Mouse (Mus musculus): ENCODE data around the gene Rasl2-9. TPM values are rescaled to one million over a fixed set of nuclear protein-coding genes. Genes with fewer than 3 reads are reported as not detected.
"Not testable (repeated sequence)": the region's sequence is repeated elsewhere in the genome, so short reads cannot be mapped to it uniquely, and the experiment has no call there.

Gene Rasl2-9
- polyA plus RNA-seq (2015; fragmentation: Nextera tagmentation; extraction: Ambion mirVana) = 0.23 and 0.69 TPM in 2 replicates

DNA sequence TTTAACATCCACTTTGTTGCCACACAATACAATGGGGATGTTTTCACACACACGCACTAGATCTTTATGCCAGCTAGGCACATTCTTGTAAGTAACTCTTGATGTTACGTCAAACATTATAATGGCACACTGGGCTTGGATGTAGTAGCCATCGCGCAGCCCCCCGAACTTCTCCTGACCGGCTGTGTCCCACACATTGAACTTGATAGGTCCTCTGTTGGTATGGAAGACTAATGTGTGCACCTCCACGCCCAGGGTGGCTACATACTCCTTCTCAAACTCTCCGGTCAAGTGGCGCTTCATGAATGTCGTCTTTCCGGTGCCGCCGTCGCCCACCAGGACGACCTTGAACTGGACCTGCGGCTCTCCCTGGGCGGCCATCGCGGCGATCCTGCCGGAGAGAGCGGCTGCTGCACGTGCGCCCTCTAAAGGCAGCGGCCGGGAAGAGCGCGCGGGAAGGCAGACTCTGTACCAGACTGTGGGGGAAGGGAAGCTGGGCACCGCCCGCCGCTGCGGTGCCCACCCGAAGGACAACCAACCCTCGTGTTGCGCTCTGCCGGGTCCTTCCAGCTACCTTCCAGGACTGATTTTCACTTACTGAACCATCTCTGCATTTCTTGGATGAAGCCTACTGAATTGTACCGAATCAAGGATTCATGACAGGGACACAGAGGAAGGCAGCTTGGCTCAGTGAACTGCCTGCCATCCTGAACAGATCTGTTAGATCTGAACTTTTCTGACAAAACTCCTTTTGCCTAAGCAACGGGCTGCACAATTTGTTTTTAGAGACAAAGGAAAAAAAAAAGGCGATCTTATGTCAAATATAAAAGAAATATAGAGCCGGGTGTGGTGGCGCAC is at the start of gene Rasl2-9:
Gene Rasl2-9, minus strand, starts transcription at position 402 of the 858 bp plus-strand sequence.
- peak within 1 kb of the TSS; percentile 69 for H3K4me2 ChIP-seq (replicated peaks; ENCODE audit: low read depth, low read length)
- H3K9ac ChIP-seq (replicated peaks; ENCODE audit: low read length) = peak within 1 kb of the TSS; percentile 64
- peak; percentile 91 for ATAC-seq (ENCODE audit: low FRiP score, low TSS enrichment)
- no peaks in the 10 kb centered on the region; the same call in 1 of the 2 replicates for H3K27me3 ChIP-seq (ENCODE audit: insufficient read depth, low read length)
- H3K27ac ChIP-seq (ENCODE audit: low read length) = no peak within 1 kb of the TSS
- H3K4me1 ChIP-seq (ENCODE audit: insufficient read depth, low read length) = peaks cover 4% of the 10 kb centered on the region; the same call in 1 of the 2 replicates
- H3K36me3 ChIP-seq (ENCODE audit: insufficient read depth, low read length) = no peaks in the 10 kb centered on the region
- H3K4me3 ChIP-seq (ENCODE audit: low read length) = peak within 1 kb of the TSS; percentile 46
- 19% methylated on average over 42 of the region's 42 CpGs for WGBS
- H3K9me3 ChIP-seq (ENCODE audit: low read length) = no peaks in the 10 kb centered on the region

DNA sequence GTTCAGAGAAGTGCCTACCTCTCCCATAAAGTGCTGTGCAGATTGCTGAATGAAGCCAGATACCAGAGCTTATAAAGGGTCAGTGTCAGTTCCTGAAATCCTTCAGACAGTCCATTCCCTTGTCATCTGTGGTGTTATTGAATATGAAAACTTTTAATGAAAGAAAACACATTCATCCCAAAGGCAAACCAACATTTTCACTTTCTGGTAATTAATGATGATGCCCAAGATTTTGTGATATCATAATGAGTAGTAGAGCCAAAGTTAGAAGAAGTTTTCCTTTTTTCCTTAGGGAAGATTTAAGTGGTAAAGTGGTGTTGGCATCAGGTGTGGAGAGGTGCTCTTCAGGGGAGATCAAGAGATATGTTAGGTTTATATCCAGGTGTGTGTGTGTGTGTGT is 23.8 kb upstream of the Rasl2-9 start, which contains the start of gene Vmn1r55:
Gene Vmn1r55, minus strand, starts transcription at position 101 of the 400 bp plus-strand sequence.
- H3K9me3 ChIP-seq (ENCODE audit: low read length); H3K4me1 ChIP-seq (ENCODE audit: insufficient read depth, low read length); H3K27ac ChIP-seq (ENCODE audit: low read length); H3K4me2 ChIP-seq (replicated peaks; ENCODE audit: low read depth, low read length); ATAC-seq (ENCODE audit: low FRiP score, low TSS enrichment); H3K36me3 ChIP-seq (ENCODE audit: insufficient read depth, low read length); H3K9ac ChIP-seq (replicated peaks; ENCODE audit: low read length); H3K27me3 ChIP-seq (ENCODE audit: insufficient read depth, low read length); H3K4me3 ChIP-seq (ENCODE audit: low read length): not testable (repeated sequence)

DNA sequence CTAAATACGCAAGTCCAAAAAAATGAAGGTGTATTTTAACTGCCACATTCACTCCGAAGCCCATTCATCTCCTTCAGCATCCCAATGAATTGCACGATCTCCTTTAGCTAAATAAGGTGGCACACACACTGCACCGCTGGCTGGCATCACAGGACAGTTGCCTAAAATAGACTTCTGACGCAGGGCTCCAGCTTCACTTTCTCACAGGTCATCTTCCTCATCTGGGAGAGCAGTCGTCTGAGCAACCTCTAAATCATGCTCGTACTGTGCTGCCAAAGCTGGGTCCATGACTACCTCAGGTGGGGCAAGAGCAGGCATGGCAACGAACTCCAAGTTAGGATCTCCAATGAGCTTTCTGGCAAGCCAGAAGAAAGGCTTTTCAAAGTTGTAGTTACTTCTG is 672 bp downstream of the Rasl2-9 start:
- no peaks in the 10 kb centered on the region for H3K9me3 ChIP-seq (ENCODE audit: low read length)
- 87% methylated on average over 8 of the region's 8 CpGs for WGBS
- no peak overlapping the region for H3K27ac ChIP-seq (ENCODE audit: low read length)
- no peak overlapping the region for H3K4me2 ChIP-seq (replicated peaks; ENCODE audit: low read depth, low read length)
- H3K9ac ChIP-seq (replicated peaks; ENCODE audit: low read length) = no peak overlapping the region
- H3K4me1 ChIP-seq (ENCODE audit: insufficient read depth, low read length) = peaks cover 4% of the 10 kb centered on the region; the same call in 1 of the 2 replicates
- ATAC-seq (ENCODE audit: low FRiP score, low TSS enrichment) = no peak
- no peak overlapping the region for H3K4me3 ChIP-seq (ENCODE audit: low read length)
- no peaks in the 10 kb centered on the region for H3K36me3 ChIP-seq (ENCODE audit: insufficient read depth, low read length)
- no peaks in the 10 kb centered on the region; the same call in 1 of the 2 replicates for H3K27me3 ChIP-seq (ENCODE audit: insufficient read depth, low read length)

DNA sequence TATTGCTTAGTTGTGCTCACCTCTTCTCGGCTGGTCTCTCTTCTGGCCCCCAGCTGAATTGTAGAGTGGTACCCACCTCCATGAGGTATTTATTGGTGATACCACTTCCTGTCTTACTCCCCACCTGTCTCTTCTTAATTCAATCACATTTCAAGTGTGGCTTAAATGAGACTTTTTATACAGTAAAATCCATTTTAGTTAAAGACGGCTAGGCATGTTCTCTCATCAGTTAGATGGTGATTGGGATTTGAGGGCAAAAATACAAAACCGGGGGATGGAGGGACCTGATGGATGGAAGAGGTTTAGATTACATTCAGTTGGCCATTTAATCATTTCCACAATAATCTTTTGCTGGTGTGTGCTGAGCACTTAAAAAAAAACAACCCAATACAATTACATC is 8.9 kb downstream of the Rasl2-9 start, which contains the start of gene Rfpl4:
Gene Rfpl4, minus strand, starts transcription at position 101 of the 400 bp plus-strand sequence.
- no peaks in the 10 kb centered on the region for H3K4me1 ChIP-seq (ENCODE audit: insufficient read depth, low read length)
- ATAC-seq (ENCODE audit: low FRiP score, low TSS enrichment) = no peak
- no peak within 1 kb of the TSS for H3K27ac ChIP-seq (ENCODE audit: low read length)
- 80% methylated on average over 3 of the region's 3 CpGs for WGBS
- no peaks in the 10 kb centered on the region for H3K27me3 ChIP-seq (ENCODE audit: insufficient read depth, low read length)
- no peaks in the 10 kb centered on the region for H3K36me3 ChIP-seq (ENCODE audit: insufficient read depth, low read length)
- H3K9ac ChIP-seq (replicated peaks; ENCODE audit: low read length) = no peak within 1 kb of the TSS
- no peak within 1 kb of the TSS for H3K4me3 ChIP-seq (ENCODE audit: low read length)
- H3K4me2 ChIP-seq (replicated peaks; ENCODE audit: low read depth, low read length) = no peak within 1 kb of the TSS
- no peaks in the 10 kb centered on the region for H3K9me3 ChIP-seq (ENCODE audit: low read length)

DNA sequence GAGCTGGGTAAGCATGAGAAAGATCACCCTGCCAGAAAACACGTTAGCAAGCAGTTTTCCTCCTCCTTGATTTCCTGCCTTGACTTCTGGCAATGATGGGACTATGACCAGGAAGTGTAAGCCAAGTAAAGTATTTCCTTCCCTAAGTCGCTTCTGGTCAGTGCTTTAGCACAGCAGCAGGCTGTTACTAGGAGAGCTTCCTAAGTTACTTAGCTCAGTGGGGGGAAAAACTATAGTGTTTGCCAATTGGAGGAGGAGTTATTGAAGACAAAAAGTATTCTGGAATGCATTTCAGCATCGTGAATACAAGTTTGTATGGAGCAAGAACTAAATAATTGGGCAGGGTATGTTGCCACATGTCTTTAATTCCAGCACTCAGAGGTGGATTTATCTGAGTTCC is 13.0 kb downstream of the Rasl2-9 start:
- no peak for ATAC-seq (ENCODE audit: low FRiP score, low TSS enrichment)
- Histone ChIP-seq H3K9ac (replicated peaks; ENCODE audit: low read length) (no peak overlapping the region), H3K4me2 (replicated peaks; ENCODE audit: low read depth, low read length) (no peak overlapping the region), H3K4me1 (ENCODE audit: insufficient read depth, low read length) (no peaks in the 10 kb centered on the region), H3K36me3 (ENCODE audit: insufficient read depth, low read length) (no peaks in the 10 kb centered on the region), H3K27me3 (ENCODE audit: insufficient read depth, low read length) (no peaks in the 10 kb centered on the region), H3K4me3 (ENCODE audit: low read length) (no peak overlapping the region), H3K9me3 (ENCODE audit: low read length) (0 out of 2 replicates have a peak, but pooled peaks cover 4% of the 10 kb centered on the region), H3K27ac (ENCODE audit: low read length) (no peak overlapping the region)
- WGBS = 36% methylated on average over 3 of the region's 3 CpGs

DNA sequence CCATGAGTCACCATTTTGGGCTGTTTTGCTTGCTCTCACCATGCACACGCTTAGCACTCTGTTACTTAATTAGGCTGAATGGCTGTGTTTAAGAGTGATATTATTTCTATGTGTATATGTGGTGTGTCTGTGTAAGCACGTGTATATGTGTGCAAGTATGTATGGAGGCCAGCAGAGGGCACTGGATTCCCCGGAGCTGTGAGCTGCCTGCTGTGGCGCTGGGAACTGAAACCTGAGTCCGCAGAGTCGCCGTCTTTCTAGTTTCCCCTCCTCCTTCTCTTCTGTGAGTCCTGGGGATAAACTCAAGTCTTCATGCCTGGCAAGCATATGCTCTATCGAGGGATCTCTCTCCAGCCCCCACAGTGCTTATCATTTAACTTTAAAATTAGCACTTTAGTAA is 16.4 kb downstream of the Rasl2-9 start:
- 81% methylated on average over 8 of the region's 8 CpGs for WGBS
- Histone ChIP-seq H3K9me3 (ENCODE audit: low read length) (0 out of 2 replicates have a peak, but pooled peaks cover 4% of the 10 kb centered on the region), H3K4me3 (ENCODE audit: low read length) (no peak overlapping the region)

DNA sequence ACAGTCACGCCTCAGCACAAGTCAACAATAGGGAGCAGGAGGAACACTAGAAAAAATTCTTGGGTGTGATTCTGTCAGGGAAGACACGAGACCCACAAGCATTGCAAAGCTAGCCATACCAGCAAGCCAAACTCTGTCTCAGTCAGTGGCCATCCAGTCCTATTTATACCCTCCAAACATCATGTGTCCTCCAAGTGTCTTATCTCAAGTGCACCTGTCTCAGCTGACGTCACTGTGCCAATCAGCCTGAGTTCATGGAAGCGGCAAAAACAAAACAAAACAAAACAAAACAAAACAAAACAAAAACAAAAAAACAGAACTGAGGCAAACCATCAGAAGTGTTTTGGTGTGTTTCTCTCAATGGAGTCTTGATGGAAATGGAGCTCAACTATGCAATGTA is 17.5 kb downstream of the Rasl2-9 start:
- H3K9me3 ChIP-seq (ENCODE audit: low read length) = 0 out of 2 replicates have a peak, but pooled peaks cover 4% of the 10 kb centered on the region
- WGBS = 81% methylated on average over 4 of the region's 4 CpGs
- no peak for ATAC-seq (ENCODE audit: low FRiP score, low TSS enrichment)

More for the DNA sequence above, 16.4 kb downstream of the Rasl2-9 start:
- Histone ChIP-seq H3K27me3 (ENCODE audit: insufficient read depth, low read length) (no peaks in the 10 kb centered on the region), H3K27ac (ENCODE audit: low read length) (no peak overlapping the region), H3K9ac (replicated peaks; ENCODE audit: low read length) (no peak overlapping the region), H3K36me3 (ENCODE audit: insufficient read depth, low read length) (no peaks in the 10 kb centered on the region), H3K4me1 (ENCODE audit: insufficient read depth, low read length) (no peaks in the 10 kb centered on the region), H3K4me2 (replicated peaks; ENCODE audit: low read depth, low read length) (no peak overlapping the region)
- no peak for ATAC-seq (ENCODE audit: low FRiP score, low TSS enrichment)

DNA sequence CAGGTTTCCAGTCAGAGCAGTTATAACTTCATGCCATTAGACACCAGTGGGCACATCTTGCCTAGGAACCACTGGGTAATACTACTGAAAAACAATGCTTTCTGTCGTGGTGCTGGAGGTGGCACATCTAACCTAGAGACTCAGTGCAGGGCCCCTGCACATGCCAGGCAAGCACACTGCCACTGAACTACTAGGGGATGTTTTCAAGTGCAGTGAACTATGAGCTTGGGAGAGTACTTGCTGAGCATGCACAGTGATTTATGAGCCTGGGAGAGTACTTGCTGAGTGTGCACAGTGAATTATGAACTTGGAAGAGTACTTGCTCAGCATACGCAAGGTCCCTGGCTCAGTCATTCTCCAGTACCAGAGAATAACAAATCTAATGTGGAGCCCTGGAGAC is 23.2 kb downstream of the Rasl2-9 start:
- no peak for ATAC-seq (ENCODE audit: low FRiP score, low TSS enrichment)
- WGBS = 84% methylated on average over 2 of the region's 2 CpGs
- Histone ChIP-seq H3K27ac (ENCODE audit: low read length) (no peak overlapping the region), H3K9me3 (ENCODE audit: low read length) (no peaks in the 10 kb centered on the region), H3K4me2 (replicated peaks; ENCODE audit: low read depth, low read length) (no peak overlapping the region), H3K27me3 (ENCODE audit: insufficient read depth, low read length) (no peaks in the 10 kb centered on the region), H3K9ac (replicated peaks; ENCODE audit: low read length) (no peak overlapping the region), H3K4me1 (ENCODE audit: insufficient read depth, low read length) (no peaks in the 10 kb centered on the region), H3K4me3 (ENCODE audit: low read length) (no peak overlapping the region), H3K36me3 (ENCODE audit: insufficient read depth, low read length) (peaks cover 16% of the 10 kb centered on the region)

More for the DNA sequence above, 17.5 kb downstream of the Rasl2-9 start:
- Histone ChIP-seq H3K4me1 (ENCODE audit: insufficient read depth, low read length) (no peaks in the 10 kb centered on the region), H3K27ac (ENCODE audit: low read length) (no peak overlapping the region), H3K36me3 (ENCODE audit: insufficient read depth, low read length) (no peaks in the 10 kb centered on the region), H3K4me3 (ENCODE audit: low read length) (no peak overlapping the region), H3K9ac (replicated peaks; ENCODE audit: low read length) (no peak overlapping the region), H3K27me3 (ENCODE audit: insufficient read depth, low read length) (no peaks in the 10 kb centered on the region), H3K4me2 (replicated peaks; ENCODE audit: low read depth, low read length) (no peak overlapping the region)

DNA sequence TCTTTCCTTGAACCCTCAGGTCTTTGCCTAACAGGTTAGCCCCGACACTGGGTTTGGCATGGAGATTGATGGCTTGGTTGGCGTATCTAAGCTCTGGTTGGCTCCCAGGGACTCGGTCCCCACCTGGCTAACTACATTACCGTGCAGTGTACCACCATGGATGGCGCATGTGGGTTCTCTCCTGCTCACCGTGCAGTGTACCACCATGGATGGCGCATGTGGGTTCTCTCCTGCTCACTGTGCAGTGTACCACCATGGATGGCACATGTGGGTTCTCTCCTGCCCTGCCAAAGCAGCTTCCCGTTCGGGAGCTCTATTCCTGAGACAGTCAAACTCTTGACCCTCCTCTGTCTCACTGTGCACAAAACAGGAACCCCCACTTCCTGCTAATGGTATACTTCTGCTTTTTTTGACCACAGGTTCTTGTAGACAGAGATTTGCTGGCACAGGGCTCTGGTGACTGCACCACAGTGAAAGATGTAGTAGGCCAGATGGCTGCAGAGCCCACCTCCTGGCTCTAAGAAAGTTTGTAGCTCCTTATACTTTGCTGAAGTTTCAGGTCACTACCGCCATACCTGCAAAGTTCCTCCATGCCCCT is 24.6 kb downstream of the Rasl2-9 start:
- 81% methylated on average over 10 of the region's 10 CpGs for WGBS
- H3K27me3 ChIP-seq (ENCODE audit: insufficient read depth, low read length) = no peaks in the 10 kb centered on the region
- no peaks in the 10 kb centered on the region for H3K4me1 ChIP-seq (ENCODE audit: insufficient read depth, low read length)
- no peak overlapping the region for H3K4me3 ChIP-seq (ENCODE audit: low read length)
- H3K9me3 ChIP-seq (ENCODE audit: low read length) = no peaks in the 10 kb centered on the region
- H3K4me2 ChIP-seq (replicated peaks; ENCODE audit: low read depth, low read length) = no peak overlapping the region
- peaks cover 29% of the 10 kb centered on the region for H3K36me3 ChIP-seq (ENCODE audit: insufficient read depth, low read length)
- H3K9ac ChIP-seq (replicated peaks; ENCODE audit: low read length) = no peak overlapping the region
- ATAC-seq (ENCODE audit: low FRiP score, low TSS enrichment) = peak; percentile 62; the same call in 1 of the 2 replicates
- no peak overlapping the region for H3K27ac ChIP-seq (ENCODE audit: low read length)

DNA sequence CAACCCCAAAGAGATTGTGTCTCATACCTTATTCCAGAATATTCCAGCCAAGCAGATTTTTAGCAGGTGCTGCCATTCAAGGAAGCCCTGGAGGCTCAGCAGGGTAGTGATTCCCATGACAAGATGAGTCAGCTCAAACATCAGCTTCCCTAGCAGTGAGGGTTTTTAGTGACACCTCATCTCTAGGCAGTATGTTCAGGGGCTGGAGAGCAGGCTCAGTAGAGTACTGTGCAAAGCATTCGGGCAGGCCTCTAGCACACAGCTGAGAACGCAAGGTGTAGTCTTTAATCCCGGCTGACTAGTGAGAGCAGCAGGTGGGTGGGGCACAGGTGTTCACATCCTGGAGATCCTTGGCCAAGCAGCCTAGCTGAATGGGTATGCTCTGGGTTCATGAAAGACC is 26.0 kb downstream of the Rasl2-9 start:
- Histone ChIP-seq H3K9me3 (ENCODE audit: low read length) (no peaks in the 10 kb centered on the region), H3K4me1 (ENCODE audit: insufficient read depth, low read length) (no peaks in the 10 kb centered on the region), H3K27ac (ENCODE audit: low read length) (no peak overlapping the region), H3K27me3 (ENCODE audit: insufficient read depth, low read length) (no peaks in the 10 kb centered on the region), H3K9ac (replicated peaks; ENCODE audit: low read length) (no peak overlapping the region), H3K4me2 (replicated peaks; ENCODE audit: low read depth, low read length) (no peak overlapping the region), H3K4me3 (ENCODE audit: low read length) (no peak overlapping the region), H3K36me3 (ENCODE audit: insufficient read depth, low read length) (peaks cover 43% of the 10 kb centered on the region)
- 77% methylated on average over 3 of the region's 3 CpGs for WGBS
- ATAC-seq (ENCODE audit: low FRiP score, low TSS enrichment) = no peak
